Mouse (Mus musculus) neural tube, embryonic 12.5 days (tissue): ENCODE measurements around the gene Gclm. TPM values are rescaled to one million over a fixed set of nuclear protein-coding genes. Genes with fewer than 3 reads are reported as not detected.
"Not testable (repeated sequence)": the region's sequence is repeated elsewhere in the genome, so short reads cannot be mapped to it uniquely, and the experiment has no call there.

ENCODE experiments used
- ATAC-seq: fragments of 200-750 bp; cut with Nextera tagmentation; 2 replicates; pipeline ENCODE4 v1.8.0; 2017; ENCODE audit warnings: low read depth, mild to moderate bottlenecking, moderate TSS enrichment, moderate library complexity; ENCODE audit not compliant: low FRiP score
- H3K27ac ChIP-seq: fragments of 300-500 bp; sonication (generic); 2 replicates; pipeline ENCODE4 v1.5.1; 2016
- H3K27me3 ChIP-seq: fragments of 300-500 bp; sonication (generic); replicated peaks from 2 replicates; pipeline ENCODE4 v1.6.1; 2016; ENCODE audit warnings: mild to moderate bottlenecking
- H3K36me3 ChIP-seq: fragments of 300-500 bp; sonication (generic); 2 replicates; pipeline ENCODE4 v1.6.1; 2016; ENCODE audit warnings: mild to moderate bottlenecking
- H3K4me1 ChIP-seq: fragments of 300-500 bp; sonication (generic); 2 replicates; pipeline ENCODE4 v1.6.1; 2016
- H3K4me2 ChIP-seq: fragments of 300-500 bp; sonication (generic); replicated peaks from 2 replicates; pipeline ENCODE4 v1.6.1; 2016; ENCODE audit warnings: mild to moderate bottlenecking
- H3K4me3 ChIP-seq: fragments of 300-500 bp; sonication (generic); 2 replicates; pipeline ENCODE4 v1.5.1; 2016
- H3K9ac ChIP-seq: fragments of 300-500 bp; sonication (generic); 2 replicates; pipeline ENCODE4 v1.6.1; 2016; ENCODE audit warnings: mild to moderate bottlenecking
- H3K9me3 ChIP-seq: fragments of 300-500 bp; sonication (generic); 2 replicates; pipeline ENCODE4 v1.6.1; 2016; ENCODE audit warnings: mild to moderate bottlenecking
- WGBS: fragments of 180-500 bp; shearing (Covaris S2); methylation state at CpG from one replicate; pipeline ENCODE4 v1.1.7; 2016; 5-methylcytosine and 5-hydroxymethylcytosine counted together
- polyA plus RNA-seq: library from polyadenylated mRNA; unstranded; fragments of >200 nt; fragmentation: Nextera tagmentation; extraction: Ambion mirVana; gene quantifications from 2 replicates; pipeline ENCODE4 v1.2.1, GENCODE M21; 2016

Gene Gclm
- polyA plus RNA-seq, 1 experiment from 2014 or later: 62.3 TPM

DNA sequence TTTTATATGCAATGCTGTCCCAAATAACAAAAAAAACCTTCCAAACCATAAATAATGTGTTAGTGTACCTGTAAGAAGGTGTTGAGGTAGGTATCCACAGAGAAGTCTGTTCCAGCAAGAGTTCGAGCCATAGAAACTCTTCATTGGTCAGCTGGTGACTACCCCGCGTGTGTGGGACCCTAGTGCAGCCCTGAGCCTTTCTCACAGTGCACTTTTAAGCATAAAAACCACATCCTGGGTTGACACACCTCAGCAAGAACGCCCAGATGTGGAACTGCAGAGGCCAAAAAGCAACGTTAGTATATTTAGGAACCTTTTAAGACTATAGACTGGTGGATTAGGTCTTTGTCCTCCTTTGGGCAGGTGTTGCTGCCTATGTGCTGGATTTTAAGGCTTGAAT, 41.8 kb downstream of the Gclm start:
- no peak overlapping the region for H3K27ac ChIP-seq
- no peak overlapping the region for H3K4me3 ChIP-seq
- no peak overlapping the region for H3K4me2 ChIP-seq
- ATAC-seq: no peak
- no peak overlapping the region for H3K9ac ChIP-seq
- peaks cover 13% of the 10 kb centered on the region; the same call in 1 of the 2 replicates for H3K4me1 ChIP-seq
- 78% methylated on average over 5 of the region's 5 CpGs for WGBS
- H3K9me3 ChIP-seq: no peaks in the 10 kb centered on the region
- H3K36me3 ChIP-seq: peaks cover 31% of the 10 kb centered on the region
- no peaks in the 10 kb centered on the region for H3K27me3 ChIP-seq

GRCm38 (mm10) chr3:122288613-122289195, 43.3 kb downstream of the Gclm start:
- Histone ChIP-seq H3K4me3 (no peak overlapping the region), H3K9ac (no peak overlapping the region), H3K27ac (no peak overlapping the region), H3K9me3 (no peaks in the 10 kb centered on the region), H3K27me3 (no peaks in the 10 kb centered on the region), H3K4me1 (peaks cover 18% of the 10 kb centered on the region; the same call in 1 of the 2 replicates), H3K4me2 (no peak overlapping the region), H3K36me3 (peaks cover 18% of the 10 kb centered on the region)
- WGBS: 84% methylated on average over 5 of the region's 5 CpGs
- no peak for ATAC-seq

DNA sequence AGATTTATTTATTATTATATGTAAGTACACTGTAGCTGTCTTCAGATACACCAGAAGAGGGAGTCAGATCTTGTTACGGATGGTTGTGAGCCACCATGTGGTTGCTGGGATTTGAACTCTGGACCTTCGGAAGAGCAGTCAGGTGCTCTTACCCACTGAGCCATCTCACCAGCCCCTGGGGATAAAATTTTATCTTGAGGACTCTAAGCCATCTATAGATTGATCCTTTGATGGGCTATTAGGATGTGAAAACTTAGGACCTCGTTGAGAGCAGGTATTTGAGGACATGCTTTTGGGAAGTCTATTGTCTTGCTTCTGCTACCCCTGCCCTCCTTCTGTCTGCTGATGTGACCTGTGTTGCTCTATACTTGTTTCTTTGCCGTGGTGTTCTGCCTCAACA, 44.0 kb downstream of the Gclm start:
- not testable (repeated sequence) for H3K27ac ChIP-seq, H3K9ac ChIP-seq, H3K4me2 ChIP-seq, H3K27me3 ChIP-seq, H3K9me3 ChIP-seq, ATAC-seq, H3K4me3 ChIP-seq
- WGBS: 84% methylated on average over 4 of the region's 4 CpGs
- Histone ChIP-seq H3K36me3 (peaks cover 12% of the 10 kb centered on the region), H3K4me1 (peaks cover 19% of the 10 kb centered on the region)

GRCm38 (mm10) chr3:122290696-122291095, 45.3 kb downstream of the Gclm start:
- no peak for ATAC-seq
- H3K4me3 ChIP-seq: no peak overlapping the region
- peaks cover 32% of the 10 kb centered on the region for H3K4me1 ChIP-seq
- H3K9me3 ChIP-seq: no peaks in the 10 kb centered on the region
- H3K4me2 ChIP-seq: no peak overlapping the region
- H3K36me3 ChIP-seq: peaks cover 1% of the 10 kb centered on the region
- 81% methylated on average over 7 of the region's 7 CpGs for WGBS
- no peak overlapping the region for H3K9ac ChIP-seq
- no peak overlapping the region for H3K27ac ChIP-seq
- H3K27me3 ChIP-seq: no peaks in the 10 kb centered on the region

- no peaks in the 10 kb centered on the region for H3K9me3 ChIP-seq
- H3K27me3 ChIP-seq: no peaks in the 10 kb centered on the region
- H3K36me3 ChIP-seq: no peaks in the 10 kb centered on the region
- no peak for ATAC-seq
- peak overlapping the region; percentile 91; the same call in 1 of the 2 replicates for H3K9ac ChIP-seq
- H3K4me1 ChIP-seq: peaks cover 32% of the 10 kb centered on the region
- H3K27ac ChIP-seq: no peak overlapping the region
- 55% methylated on average over 12 of the region's 12 CpGs for WGBS
- H3K4me3 ChIP-seq: 0 out of 2 replicates have a peak overlapping the region, but pooled peaks have one; percentile 82
- peak overlapping the region; percentile 75 for H3K4me2 ChIP-seq
Measured at GRCm38 (mm10) chr3:122291828-122292227, 46.5 kb downstream of the Gclm start.

DNA sequence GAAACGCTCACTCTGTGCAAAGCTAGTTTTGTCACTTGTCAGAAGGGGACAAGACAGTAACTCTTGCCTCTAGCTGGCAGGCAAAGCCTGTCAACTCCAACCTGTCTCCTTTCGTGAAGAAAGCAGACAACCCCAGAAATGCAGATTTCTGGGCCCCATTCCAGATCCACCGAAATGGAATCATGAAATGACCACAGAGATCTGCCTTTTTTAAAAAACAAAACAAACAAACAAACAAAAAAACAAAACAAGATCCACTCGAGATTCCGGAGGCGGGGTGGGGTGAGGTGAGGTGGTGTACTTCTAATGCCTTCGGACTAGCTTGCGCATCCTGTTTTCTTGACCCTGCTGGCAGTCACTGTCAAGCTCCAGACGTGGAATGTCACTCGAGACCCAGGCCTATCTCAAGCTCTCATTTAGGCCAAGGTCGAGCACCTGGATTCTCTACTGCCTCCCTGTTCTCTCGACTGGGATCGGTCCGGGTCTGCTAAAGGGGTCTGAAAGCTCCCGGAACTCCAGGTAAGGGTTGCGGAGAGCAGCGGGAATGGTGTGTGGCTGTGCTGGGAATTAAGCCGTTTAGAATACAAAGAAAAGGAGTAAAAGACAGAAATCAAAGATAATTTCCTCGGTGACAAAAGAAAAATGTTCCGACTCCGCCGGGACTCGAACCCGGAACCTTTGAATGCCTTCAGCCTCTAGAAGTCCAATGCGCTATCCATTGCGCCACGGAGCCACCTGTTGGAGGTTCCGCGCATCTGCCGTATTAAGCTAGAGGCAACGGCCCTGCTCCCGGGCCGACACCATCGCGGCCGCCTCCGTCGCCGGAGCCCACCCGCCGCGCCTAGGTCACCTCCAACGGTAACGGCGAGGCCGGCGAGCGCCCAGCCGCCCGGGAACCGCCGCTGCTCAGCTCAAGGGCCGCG, 47.2 kb downstream of the Gclm start:
- ATAC-seq: peak; percentile 30
- H3K36me3 ChIP-seq: no peaks in the 10 kb centered on the region
- H3K4me1 ChIP-seq: peaks cover 32% of the 10 kb centered on the region
- H3K27ac ChIP-seq: peak overlapping the region; percentile 99
- H3K4me3 ChIP-seq: peak overlapping the region; percentile 82
- no peaks in the 10 kb centered on the region for H3K27me3 ChIP-seq
- no peaks in the 10 kb centered on the region for H3K9me3 ChIP-seq
- peak overlapping the region; percentile 91 for H3K9ac ChIP-seq
- 7% methylated on average over 54 of the region's 54 CpGs for WGBS
- peak overlapping the region; percentile 75 for H3K4me2 ChIP-seq

GRCm38 (mm10) chr3:122293223-122293953, 48.0 kb downstream of the Gclm start:
- Histone ChIP-seq H3K4me1 (peaks cover 32% of the 10 kb centered on the region), H3K27me3 (no peaks in the 10 kb centered on the region), H3K4me3 (peak overlapping the region; percentile 82), H3K9ac (peak overlapping the region; percentile 91), H3K4me2 (peak overlapping the region; percentile 75), H3K27ac (peak overlapping the region; percentile 99), H3K9me3 (no peaks in the 10 kb centered on the region), H3K36me3 (no peaks in the 10 kb centered on the region)
- under 1% methylated on average over 105 of the region's 105 CpGs for WGBS
- peak; percentile 63 for ATAC-seq

DNA sequence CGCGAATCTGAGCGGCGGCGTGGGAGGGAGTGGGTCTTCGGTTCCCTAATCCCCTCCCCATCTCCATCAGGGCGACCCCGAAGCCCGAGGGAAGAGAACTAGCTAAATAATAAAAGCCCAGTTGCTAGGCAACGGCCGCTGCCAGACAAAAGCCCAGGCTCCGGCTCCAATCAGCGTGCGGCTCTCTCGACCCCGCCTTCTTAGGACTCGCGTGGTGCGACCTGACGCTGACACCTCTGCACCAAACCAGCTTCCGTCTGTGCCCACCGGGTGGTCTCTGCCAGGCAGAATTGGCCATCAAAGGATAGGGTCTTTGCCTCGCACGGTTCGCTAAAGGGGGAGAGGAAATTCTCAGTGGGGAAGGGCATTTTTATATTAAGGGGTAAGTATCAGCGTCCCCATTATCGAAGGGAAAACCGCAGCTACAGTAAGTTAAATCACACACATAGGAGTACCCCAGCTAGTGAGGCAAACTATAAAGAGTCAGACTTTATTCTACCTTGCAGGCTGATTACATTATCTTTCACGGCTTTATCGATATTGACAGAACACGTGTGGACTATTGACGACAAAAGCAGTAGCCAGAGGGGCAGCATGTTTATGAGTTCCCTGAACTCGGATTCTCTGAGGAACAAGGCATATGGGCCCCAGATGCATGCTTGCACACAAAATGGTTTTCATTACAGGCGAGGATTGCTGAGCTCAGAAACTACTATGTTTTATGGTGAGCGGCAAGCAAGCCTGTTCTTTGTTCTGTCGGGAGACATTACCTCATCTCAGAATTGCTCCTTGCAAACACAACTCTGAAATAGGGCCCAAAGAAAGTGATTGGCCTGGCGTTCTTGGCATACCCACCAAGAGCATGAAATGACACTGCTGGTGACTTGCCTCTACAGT, 48.8 kb downstream of the Gclm start, which contains the start of gene Bcar3:
Bcar3 (plus strand) TSS at position 183 of the 897 bp plus-strand sequence.
- Histone ChIP-seq H3K9me3 (no peaks in the 10 kb centered on the region), H3K4me3 (peak within 1 kb of the TSS; percentile 82), H3K27ac (peak within 1 kb of the TSS; percentile 99), H3K9ac (peak within 1 kb of the TSS; percentile 91), H3K36me3 (no peaks in the 10 kb centered on the region), H3K4me1 (peaks cover 36% of the 10 kb centered on the region), H3K4me2 (peak within 1 kb of the TSS; percentile 75), H3K27me3 (no peaks in the 10 kb centered on the region)
- peak; percentile 89 for ATAC-seq
- WGBS: 2% methylated on average over 37 of the region's 37 CpGs

DNA sequence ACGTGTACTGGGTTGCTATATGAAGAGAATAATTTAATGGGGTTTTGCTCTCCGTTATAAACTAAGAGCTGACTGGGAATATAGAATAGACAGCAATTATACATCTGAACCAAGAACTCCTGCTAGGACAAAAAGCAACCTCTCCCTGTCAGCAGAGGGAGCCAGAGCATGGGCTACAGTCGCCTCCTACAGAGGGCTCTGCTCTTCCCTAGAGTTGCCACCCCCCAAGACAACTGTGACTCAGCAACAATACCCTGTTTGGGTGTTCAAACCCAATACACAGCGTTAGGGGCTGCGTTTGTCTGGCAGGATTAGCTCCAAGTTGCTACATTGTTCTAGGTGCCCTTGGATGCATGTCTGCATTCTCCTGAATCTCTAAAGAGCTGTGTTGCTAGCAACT, 50.2 kb downstream of the Gclm start:
- Histone ChIP-seq H3K4me2 (no peak overlapping the region), H3K4me3 (no peak overlapping the region), H3K4me1 (peaks cover 36% of the 10 kb centered on the region), H3K27ac (0 out of 2 replicates have a peak overlapping the region, but pooled peaks have one; percentile 17), H3K36me3 (no peaks in the 10 kb centered on the region), H3K9me3 (no peaks in the 10 kb centered on the region), H3K9ac (no peak overlapping the region), H3K27me3 (no peaks in the 10 kb centered on the region)
- 14% methylated on average over 5 of the region's 5 CpGs for WGBS
- ATAC-seq: no peak

- Histone ChIP-seq H3K4me3 (no peak overlapping the region), H3K4me1 (peaks cover 25% of the 10 kb centered on the region), H3K27ac (no peak overlapping the region), H3K27me3 (no peaks in the 10 kb centered on the region), H3K9ac (no peak overlapping the region), H3K4me2 (no peak overlapping the region), H3K9me3 (no peaks in the 10 kb centered on the region), H3K36me3 (no peaks in the 10 kb centered on the region)
- ATAC-seq: no peak
- WGBS: 66% methylated on average over 5 of the region's 5 CpGs
Measured at GRCm38 (mm10) chr3:122296979-122297378, 51.6 kb downstream of the Gclm start.
